Comparison of ENCODE assay signal across 10 mouse cellular contexts in genomic region chr3:27345526-27345925, GRCm38 (mm10). TPM values are rescaled to one million over a fixed set of nuclear protein-coding genes. Genes with fewer than 3 reads are reported as not detected.
A peak's percentile ranks its signal among the peaks of the same experiment; 100 is the strongest.
DNase-seq lines count a peak whose midpoint lies in the region; ATAC-seq and TF ChIP-seq lines count a peak whose summit lies in the region.
"Had no signal": no experiment of that assay in that cellular context is flagged by ENCODE, and none has a peak within 500 bp of the region (broad histone marks: within the 10 kb centered on the region; RNA-seq: fewer than 3 reads in every experiment).

No protein-coding gene starts in this region.

- H3K4me2 ChIP-seq in liver, embryonic 12.5 days: no peak overlapping the region
- H3K4me2 ChIP-seq: embryonic facial prominence, embryonic 15.5 days had no signal

- intact Hi-C loops in gastrocnemius, postnatal 14 days (cut with DNase I; ENCODE audit: low total_unique reads): loop anchor here (10.0 kb wide), 1 partner anchor 71 kb away; no protein-coding TSS in a partner anchor
- intact Hi-C loops in left cerebral cortex, postnatal 36 days (cut with DNase I): no loop called here

- no peak overlapping the region for H3K27ac ChIP-seq in liver, adult 2 months (replicated peaks; ENCODE audit: insufficient read depth, low read depth, low read length)
- H3K27ac ChIP-seq in liver, embryonic 12.5 days: no peak overlapping the region
- H3K27ac ChIP-seq: embryonic facial prominence, embryonic 15.5 days had no signal

- no peak overlapping the region for H3K9ac ChIP-seq in liver, adult 2 months (ENCODE audit: low read depth, low read length)
- no peak overlapping the region for H3K9ac ChIP-seq in liver, embryonic 12.5 days
- H3K9ac ChIP-seq: embryonic facial prominence, embryonic 15.5 days had no signal

- no peaks in the 10 kb centered on the region for H3K79me2 ChIP-seq in liver, adult 2 months (ENCODE audit: control insufficient read depth, insufficient read depth, low read length)

- no peak overlapping the region for H3K4me3 ChIP-seq in liver, adult 2 months (ENCODE audit: insufficient read depth, low read depth, low read length)
- no peak overlapping the region for H3K4me3 ChIP-seq in liver, embryonic 12.5 days
- H3K4me3 ChIP-seq in lung, adult 2 months (replicated peaks; ENCODE audit: extremely low read depth, low read depth, low read length): no peak overlapping the region
- H3K4me3 ChIP-seq: embryonic facial prominence, embryonic 15.5 days had no signal

- TF ChIP-seq POLR2A in liver, adult 2 months (IDR thresholded peaks at IDR 0.05; ENCODE audit: extremely low read depth, insufficient read depth, low read length): no peak
- TF ChIP-seq POLR2A in lung, adult 2 months (IDR thresholded peaks at IDR 0.05; ENCODE audit: borderline replicate concordance, extremely low read depth, low read depth, low read length): no peak

- H3K4me1 ChIP-seq in liver, adult 2 months (ENCODE audit: control insufficient read depth, insufficient read depth, low read length): no peaks in the 10 kb centered on the region
- H3K4me1 ChIP-seq in liver, embryonic 12.5 days: no peaks in the 10 kb centered on the region
- H3K4me1 ChIP-seq in lung, adult 2 months (ENCODE audit: control insufficient read depth, insufficient read depth, low read length): no peaks in the 10 kb centered on the region
- H3K4me1 ChIP-seq: embryonic facial prominence, embryonic 15.5 days had no signal

- TF ChIP-seq CTCF in liver, adult 2 months (IDR thresholded peaks at IDR 0.05; ENCODE audit: low read depth, low read length): peak; percentile 84
- TF ChIP-seq CTCF in lung, adult 2 months (IDR thresholded peaks at IDR 0.05; ENCODE audit: insufficient read depth, low read length): peak; percentile 80

- no peaks in the 10 kb centered on the region for H3K36me3 ChIP-seq in liver, adult 2 months (ENCODE audit: control insufficient read depth, insufficient read depth, low read length)
- no peaks in the 10 kb centered on the region for H3K36me3 ChIP-seq in liver, embryonic 12.5 days
- no peaks in the 10 kb centered on the region for H3K36me3 ChIP-seq in splenic B cell, adult 2 months (ENCODE audit: control insufficient read depth, insufficient read depth, low read length, poor library complexity, severe bottlenecking)
- H3K36me3 ChIP-seq: embryonic facial prominence, embryonic 15.5 days had no signal

- 31% methylated on average over 6 of the region's 6 CpGs for WGBS in liver, adult 2 months
- 33% methylated on average over 6 of the region's 6 CpGs for WGBS in liver, embryonic 12.5 days (ENCODE audit: insufficient replicate concordance)
- WGBS in lung, adult 2 months: 32% methylated on average over 6 of the region's 6 CpGs

- ATAC-seq in liver, embryonic 12.5 days: no peak

- no peaks in the 10 kb centered on the region for H3K27me3 ChIP-seq in liver, adult 2 months (ENCODE audit: control insufficient read depth, insufficient read depth, low read length)
- no peaks in the 10 kb centered on the region for H3K27me3 ChIP-seq in liver, embryonic 12.5 days (replicated peaks)
- H3K27me3 ChIP-seq in splenic B cell, adult 2 months (ENCODE audit: control insufficient read depth, insufficient read depth, low read length, poor library complexity, severe bottlenecking): no peaks in the 10 kb centered on the region
- H3K27me3 ChIP-seq: embryonic facial prominence, embryonic 15.5 days had no signal

- peak; percentile 52 for DNase-seq in liver, adult 2 months (ENCODE audit: extremely low read depth, low read depth, low spot score)
- peak; percentile 48 to 79 for DNase-seq in adrenal gland, adult (ENCODE audit: inconsistent age in 2 of 2, low spot score in 1 of 2)
- DNase-seq in gastrocnemius, postnatal 14 days: peak; percentile 35
- DNase-seq in lung, adult 2 months: peak; percentile 64
- DNase-seq in splenic B cell, adult 2 months (ENCODE audit: low read depth, low spot score): peak; percentile 75
- DNase-seq in yolk sac, embryonic 10.5 days (ENCODE audit: low spot score): no peak
- DNase-seq in left cerebral cortex, postnatal 36 days (ENCODE audit: low spot score in 2 of 2): no peak

- H3K9me3 ChIP-seq in liver, embryonic 12.5 days (replicated peaks): no peaks in the 10 kb centered on the region
- H3K9me3 ChIP-seq: embryonic facial prominence, embryonic 15.5 days had no signal

RNA-seq across cellular contexts. Expression of gene Ghsr, which starts 25.6 kb away (rescaled TPM):
- total RNA-seq in liver, adult 2 months (2014; rRNA removed): not detected in 2 replicates
- not detected in 2 replicates for polyA plus RNA-seq in liver, adult 2 months (2012; rRNA removed)
- not detected in 2 replicates for polyA plus RNA-seq in liver, embryonic 12.5 days (2016; fragmentation: Nextera tagmentation; extraction: Ambion mirVana)
- total RNA-seq in gastrocnemius, postnatal 14 days (2021): not detected
- polyA plus RNA-seq in lung, adult 2 months (2012; rRNA removed): not detected in 2 replicates
- total RNA-seq in left cerebral cortex, postnatal 36 days (2021): under 1 TPM in 1 of 2 experiments, not detected in 1; 0.14 TPM
- polyA plus RNA-seq: embryonic facial prominence, embryonic 15.5 days; lung, embryonic 16.5 days had no signal

RNA-seq across cellular contexts. Expression of gene Tnfsf10, which starts 28.7 kb away (rescaled TPM):
- 3.9 and 5.0 TPM in 2 replicates for total RNA-seq in liver, adult 2 months (2014; rRNA removed)
- 1.1 and 2.2 TPM in 2 replicates for polyA plus RNA-seq in liver, adult 2 months (2012; rRNA removed)
- 0.06 and 0.07 TPM in 2 replicates for polyA plus RNA-seq in liver, embryonic 12.5 days (2016; fragmentation: Nextera tagmentation; extraction: Ambion mirVana)
- 1 to 10 TPM; 5.1 to 7.6 TPM for total RNA-seq in gastrocnemius, postnatal 14 days (2021)
- polyA plus RNA-seq in lung, adult 2 months (2012; rRNA removed): 26.5 and 37.6 TPM in 2 replicates
- total RNA-seq in left cerebral cortex, postnatal 36 days (2021): 1 to 10 TPM; 1.1 to 1.5 TPM

Comparison
In these comparisons a context has a peak if more than half of its experiments do, and no peak if none do; other contexts are left out.
1. DNase-seq: peak in liver, adult 2 months (single experiment), adrenal gland, adult (2 of 2), gastrocnemius, postnatal 14 days (single experiment), lung, adult 2 months (single experiment) and splenic B cell, adult 2 months (single experiment); none in yolk sac, embryonic 10.5 days (single experiment) and left cerebral cortex, postnatal 36 days (0 of 2).